Mouse (Mus musculus) G1E (cell line): ENCODE measurements around the gene Nell2. TPM values are rescaled to one million over a fixed set of nuclear protein-coding genes. Genes with fewer than 3 reads are reported as not detected.

Experiments
- ATAC-seq: 2 replicates; pipeline ENCODE4 v1.8.0; 2016; ENCODE audit warnings: mild to moderate bottlenecking; ENCODE audit not compliant: insufficient number of reproducible peaks, poor library complexity, low FRiP score, severe bottlenecking; ENCODE audit errors: extremely low read depth
- DNase-seq: peaks from one replicate; pipeline ENCODE4 v3.0.0; 2012; ENCODE audit warnings: low spot score
- H3K27me3 ChIP-seq: 2 replicates; pipeline ENCODE4 v1.6.1; 2012; ENCODE audit warnings: mild to moderate bottlenecking, low read length, inconsistent platforms; ENCODE audit not compliant: insufficient read depth
- H3K36me3 ChIP-seq: replicated peaks from 2 replicates; pipeline ENCODE3; 2012; ENCODE audit warnings: mild to moderate bottlenecking, inconsistent platforms
- H3K4me1 ChIP-seq: 2 replicates; pipeline ENCODE4 v1.6.1; 2012; ENCODE audit warnings: low read depth, low read length, inconsistent platforms, mixed read lengths; ENCODE audit not compliant: insufficient read depth
- H3K4me3 ChIP-seq: 2 replicates; pipeline ENCODE4 v1.5.1; 2012; ENCODE audit warnings: low read depth, mild to moderate bottlenecking, inconsistent platforms, low read length, moderate library complexity, mixed read lengths
- H3K9me3 ChIP-seq: replicated peaks from 2 replicates; pipeline ENCODE4 v1.6.1; 2012; ENCODE audit warnings: inconsistent platforms
- CTCF ChIP-seq: IDR thresholded peaks from 2 replicates; pipeline ENCODE4 v1.5.1; 2012; ENCODE audit warnings: low read depth, low read length, inconsistent platforms, mixed read lengths
- GATA1 ChIP-seq: IDR thresholded peaks from 2 replicates; pipeline ENCODE4 v1.6.1; 2012; ENCODE audit warnings: borderline replicate concordance, low read length, inconsistent platforms, mixed read lengths
- GATA2 ChIP-seq: IDR thresholded peaks from 2 replicates; pipeline ENCODE4 v1.6.1; 2012; ENCODE audit warnings: low read depth, low read length, inconsistent platforms, borderline replicate concordance
- POLR2AphosphoS5 ChIP-seq: IDR thresholded peaks from 2 replicates; pipeline ENCODE4 v1.6.1; 2012; ENCODE audit warnings: low read depth, low read length, inconsistent platforms; ENCODE audit not compliant: insufficient replicate concordance
- TAL1 ChIP-seq: conservative IDR thresholded peaks from 2 replicates; pipeline ENCODE4 v1.6.1; 2012; ENCODE audit warnings: low read depth, low read length, inconsistent platforms, mixed read lengths
- polyA plus RNA-seq: library from polyadenylated mRNA; stranded (reverse); fragments of >175 nt; gene quantifications from 2 replicates; pipeline ENCODE4 v1.2.3, GENCODE M21; 2012
- total RNA-seq, 2 experiments: library from RNA; stranded (forward) in 1 of 2; stranded (reverse) in 1 of 2; fragments of 200-1000 nt in 1 of 2; fragments of >200 nt in 1 of 2; fragmentation: Nextera tagmentation in 1 of 2; gene quantifications; 2 replicates each; pipeline ENCODE4 v1.2.3; 2014 to 2017

Gene Nell2
- total and polyA plus RNA-seq, 3 experiments: 0.05 TPM; not detected in 2

GRCm38 (mm10) chr15:95085962-95086361, 442.4 kb downstream of the Nell2 start:
- TF ChIP-seq POLR2AphosphoS5: no peak
- no peak for TF ChIP-seq GATA2
- no peak for TF ChIP-seq CTCF
- no peak for TF ChIP-seq GATA1
- TF ChIP-seq TAL1: no peak
- ATAC-seq (no peak), DNase-seq (no peak)
- Histone ChIP-seq H3K36me3 (no peaks in the 10 kb centered on the region), H3K4me3 (no peak overlapping the region), H3K27me3 (no peaks in the 10 kb centered on the region), H3K4me1 (no peaks in the 10 kb centered on the region), H3K9me3 (peaks cover 17% of the 10 kb centered on the region)

GRCm38 (mm10) chr15:95081654-95082053, 446.7 kb downstream of the Nell2 start:
- ATAC-seq (no peak), DNase-seq (no peak)
- TF ChIP-seq TAL1: no peak
- H3K9me3 ChIP-seq: peaks cover 38% of the 10 kb centered on the region
- no peaks in the 10 kb centered on the region for H3K4me1 ChIP-seq
- no peaks in the 10 kb centered on the region for H3K27me3 ChIP-seq
- H3K4me3 ChIP-seq: no peak overlapping the region
- no peaks in the 10 kb centered on the region for H3K36me3 ChIP-seq

- peaks cover 38% of the 10 kb centered on the region for H3K9me3 ChIP-seq
- ATAC-seq: no peak
- H3K27me3 ChIP-seq: no peaks in the 10 kb centered on the region
- TF ChIP-seq GATA1 (no peak), TAL1 (no peak), CTCF (no peak), POLR2AphosphoS5 (no peak), GATA2 (no peak)
- no peaks in the 10 kb centered on the region for H3K4me1 ChIP-seq
- H3K4me3 ChIP-seq: no peak overlapping the region
- DNase-seq: no peak
- no peaks in the 10 kb centered on the region for H3K36me3 ChIP-seq
Observed at GRCm38 (mm10) chr15:95075356-95075755, 453.0 kb downstream of the Nell2 start.

DNA sequence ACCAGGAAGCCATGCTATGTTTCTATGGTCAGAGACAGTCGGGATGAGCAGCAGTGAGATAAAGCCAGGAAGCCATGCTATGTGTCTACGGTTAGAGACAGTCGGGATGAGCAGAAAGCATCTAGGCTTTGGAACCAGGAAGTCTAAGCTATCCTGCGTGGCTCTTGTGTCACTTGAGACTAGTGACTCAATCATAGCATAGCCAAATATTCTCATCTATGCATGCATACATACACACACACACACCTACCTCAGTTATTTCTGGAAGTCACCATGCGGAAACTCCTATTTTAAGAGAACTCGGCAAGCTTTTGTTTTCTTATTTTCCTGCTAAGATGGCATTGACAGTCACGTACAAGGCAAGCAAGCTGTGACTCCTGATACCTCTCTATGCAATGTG, 457.5 kb downstream of the Nell2 start:
- no peak for TF ChIP-seq GATA1
- TF ChIP-seq GATA2: no peak
- no peak for TF ChIP-seq CTCF
- no peak for TF ChIP-seq POLR2AphosphoS5
- no peak for TF ChIP-seq TAL1
- DNase-seq: no peak
- Histone ChIP-seq H3K4me1 (no peaks in the 10 kb centered on the region), H3K36me3 (no peaks in the 10 kb centered on the region), H3K27me3 (no peaks in the 10 kb centered on the region), H3K9me3 (peaks cover 39% of the 10 kb centered on the region), H3K4me3 (no peak overlapping the region)
- no peak for ATAC-seq

DNA sequence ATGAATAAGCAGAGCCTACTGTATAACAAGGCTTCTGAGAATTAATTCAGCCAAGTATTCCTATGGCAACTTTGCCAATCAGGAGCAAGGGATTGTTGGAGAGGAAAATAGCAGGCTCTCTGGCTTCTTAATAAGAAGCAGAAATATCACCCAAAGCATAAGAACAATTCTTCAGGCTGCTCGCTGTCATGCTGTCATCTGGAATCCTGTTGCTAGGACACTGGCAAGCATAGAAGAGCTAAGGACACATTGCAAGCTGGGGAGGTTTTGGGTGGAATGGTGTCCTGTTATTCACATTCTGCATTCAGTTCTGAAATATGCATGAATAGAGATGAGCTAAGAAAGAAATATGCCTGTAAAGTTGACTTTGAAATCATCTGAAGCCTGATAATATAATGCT, 459.6 kb downstream of the Nell2 start:
- Histone ChIP-seq H3K4me3 (no peak overlapping the region), H3K9me3 (peaks cover 33% of the 10 kb centered on the region), H3K4me1 (no peaks in the 10 kb centered on the region), H3K27me3 (no peaks in the 10 kb centered on the region), H3K36me3 (no peaks in the 10 kb centered on the region)
- ATAC-seq (no peak), DNase-seq (no peak)
- no peak for TF ChIP-seq GATA1
- no peak for TF ChIP-seq CTCF
- TF ChIP-seq POLR2AphosphoS5: no peak
- no peak for TF ChIP-seq GATA2

DNA sequence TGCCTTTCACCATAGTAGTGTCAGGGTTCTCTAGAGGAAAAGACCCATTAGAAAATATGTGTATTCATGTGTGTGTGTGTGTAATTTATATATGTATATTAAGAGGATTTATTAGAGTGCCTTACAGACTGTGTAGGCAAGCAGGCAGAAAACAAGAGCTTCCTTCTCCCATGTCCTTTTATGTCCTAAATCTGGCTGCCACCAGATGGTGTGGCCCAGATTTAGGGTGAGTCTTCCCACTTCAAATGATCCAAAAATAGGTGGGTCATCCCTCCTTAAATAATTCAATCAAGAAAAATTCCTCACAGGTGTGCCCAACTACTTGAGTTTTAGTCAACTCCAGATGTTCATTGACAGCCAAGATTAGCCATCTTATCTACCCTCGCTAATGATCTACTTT, 460.3 kb downstream of the Nell2 start:
- DNase-seq: no peak
- no peak for ATAC-seq
- Histone ChIP-seq H3K27me3 (no peaks in the 10 kb centered on the region), H3K4me1 (no peaks in the 10 kb centered on the region), H3K4me3 (no peak overlapping the region), H3K9me3 (peaks cover 33% of the 10 kb centered on the region), H3K36me3 (no peaks in the 10 kb centered on the region)
- no peak for TF ChIP-seq GATA1
- TF ChIP-seq TAL1: no peak
- TF ChIP-seq GATA2: no peak
- TF ChIP-seq POLR2AphosphoS5: no peak
- no peak for TF ChIP-seq CTCF

GRCm38 (mm10) chr15:95055081-95055650, 473.2 kb downstream of the Nell2 start:
- no peaks in the 10 kb centered on the region for H3K4me1 ChIP-seq
- DNase-seq (no peak), ATAC-seq (no peak)
- no peak overlapping the region for H3K4me3 ChIP-seq
- no peak for TF ChIP-seq GATA2
- TF ChIP-seq TAL1: no peak
- no peak for TF ChIP-seq CTCF
- no peak for TF ChIP-seq POLR2AphosphoS5
- TF ChIP-seq GATA1: no peak
- no peaks in the 10 kb centered on the region for H3K27me3 ChIP-seq
- H3K36me3 ChIP-seq: no peaks in the 10 kb centered on the region
- H3K9me3 ChIP-seq: peaks cover 44% of the 10 kb centered on the region
